Mouse (Mus musculus): ENCODE measurements around the gene Gm45521. TPM values are rescaled to one million over a fixed set of nuclear protein-coding genes. Genes with fewer than 3 reads are reported as not detected.
A peak's percentile ranks its signal among the peaks of the same experiment; 100 is the strongest.

The Gm45521 gene
- polyA plus RNA-seq, 1 experiment from 2014 or later: not detected

DNA sequence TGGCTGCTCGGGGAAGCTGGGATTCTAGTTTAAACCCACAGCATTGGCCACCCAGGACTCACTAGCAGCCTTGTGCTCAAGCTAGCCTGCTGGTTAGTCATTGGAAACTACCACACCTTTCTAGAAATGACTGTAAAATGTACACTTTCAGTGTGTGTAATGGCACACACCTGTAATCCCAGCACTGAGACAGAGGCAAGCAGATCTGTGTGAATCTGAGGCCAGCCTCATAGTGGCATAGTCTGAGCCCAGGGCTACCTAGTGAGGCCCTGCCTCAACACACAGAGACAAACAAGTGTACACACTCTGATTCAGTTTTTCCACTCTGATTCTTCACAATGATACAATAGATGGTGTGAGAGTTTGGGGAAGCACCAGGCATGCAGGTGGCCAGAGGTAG, 32.3 kb downstream of the Gm45521 start:
- H3K9ac ChIP-seq (replicated peaks): no peak overlapping the region
- no peak for DNase-seq
- TF ChIP-seq CTCF (IDR thresholded peaks at IDR 0.05; ENCODE audit: low read depth) (no peak), EP300 (IDR thresholded peaks at IDR 0.05; ENCODE audit: low read depth) (no peak)
- H3K27ac ChIP-seq (ENCODE audit: low read depth): no peak overlapping the region
- H3K4me2 ChIP-seq (ENCODE audit: low read depth, low read length): no peak overlapping the region
- no peaks in the 10 kb centered on the region for H3K36me3 ChIP-seq (replicated peaks; ENCODE audit: insufficient read depth, low read length)
- no peak for ATAC-seq
- H3K4me1 ChIP-seq (ENCODE audit: insufficient read depth): peaks cover 6% of the 10 kb centered on the region
- WGBS (ENCODE audit: insufficient replicate concordance): 67% methylated on average over 1 of the region's 1 CpGs
- no peaks in the 10 kb centered on the region for H3K9me3 ChIP-seq (ENCODE audit: low read length)
- H3K27me3 ChIP-seq (ENCODE audit: insufficient read depth, low read length): no peaks in the 10 kb centered on the region
- H3K4me3 ChIP-seq (ENCODE audit: low read depth, low read length): no peak overlapping the region

DNA sequence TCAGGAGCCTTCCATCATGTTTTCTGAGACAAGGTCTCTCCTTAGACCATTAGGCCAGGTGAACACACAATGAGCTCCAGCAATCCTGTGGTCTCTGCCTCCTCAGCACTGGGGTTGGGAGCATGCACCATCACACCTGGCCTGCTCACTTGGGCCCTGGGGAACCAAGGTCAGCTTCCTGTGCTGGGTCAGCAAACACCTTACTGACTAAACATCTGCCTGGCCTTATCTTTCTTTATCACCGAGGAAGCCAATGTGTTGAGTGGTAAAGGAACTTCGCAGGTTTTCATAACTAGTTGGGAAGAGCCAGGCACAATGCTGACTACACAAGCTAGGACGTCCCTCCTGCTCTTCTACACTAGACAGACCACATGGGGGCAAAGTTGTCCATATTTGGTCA, 32.9 kb downstream of the Gm45521 start:
- H3K4me2 ChIP-seq (ENCODE audit: low read depth, low read length): no peak overlapping the region
- no peak overlapping the region for H3K9ac ChIP-seq (replicated peaks)
- peaks cover 6% of the 10 kb centered on the region for H3K4me1 ChIP-seq (ENCODE audit: insufficient read depth)
- DNase-seq (no peak), ATAC-seq (no peak)
- H3K27me3 ChIP-seq (ENCODE audit: insufficient read depth, low read length): no peaks in the 10 kb centered on the region
- no peak overlapping the region for H3K4me3 ChIP-seq (ENCODE audit: low read depth, low read length)
- H3K9me3 ChIP-seq (ENCODE audit: low read length): no peaks in the 10 kb centered on the region
- 36% methylated on average over 3 of the region's 3 CpGs for WGBS (ENCODE audit: insufficient replicate concordance)
- H3K27ac ChIP-seq (ENCODE audit: low read depth): no peak overlapping the region
- H3K36me3 ChIP-seq (replicated peaks; ENCODE audit: insufficient read depth, low read length): no peaks in the 10 kb centered on the region
- TF ChIP-seq EP300 (IDR thresholded peaks at IDR 0.05; ENCODE audit: low read depth) (no peak), CTCF (IDR thresholded peaks at IDR 0.05; ENCODE audit: low read depth) (no peak)

DNA sequence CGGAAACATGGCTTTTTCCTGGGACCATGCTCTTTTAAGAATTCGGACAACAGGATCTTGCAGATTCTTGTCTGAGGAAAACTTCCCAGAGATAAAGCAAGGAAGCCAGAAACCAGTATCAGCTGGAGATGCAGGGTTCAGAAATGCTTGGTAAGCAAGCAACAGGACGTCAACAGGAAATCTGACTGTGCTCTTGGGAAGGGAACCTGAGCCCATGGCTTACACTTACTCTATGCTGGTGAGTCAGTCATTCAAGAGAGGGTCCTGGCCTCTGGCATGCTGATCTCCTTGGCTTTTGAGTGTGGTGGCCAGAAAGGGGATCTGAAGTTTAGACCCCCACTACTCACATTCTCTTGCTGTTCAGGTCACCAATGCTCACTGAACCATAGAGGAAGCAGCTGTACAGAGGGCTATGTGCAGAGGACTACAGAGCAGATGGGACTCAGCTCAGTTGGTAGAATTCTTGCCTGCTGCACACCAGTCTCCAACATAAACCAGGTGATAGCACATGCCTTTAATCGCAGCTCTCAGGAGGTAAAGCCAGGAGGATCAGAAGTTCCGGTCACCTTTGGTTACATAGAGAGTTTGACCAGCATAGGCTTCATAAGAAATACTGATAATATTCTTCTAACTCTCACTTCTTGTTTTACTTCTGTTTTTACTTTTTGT, 34.2 kb downstream of the Gm45521 start:
- H3K4me1 ChIP-seq (ENCODE audit: insufficient read depth): peaks cover 6% of the 10 kb centered on the region
- H3K9me3 ChIP-seq (ENCODE audit: low read length): no peaks in the 10 kb centered on the region
- no peak overlapping the region for H3K9ac ChIP-seq (replicated peaks)
- 68% methylated on average over 5 of the region's 5 CpGs for WGBS (ENCODE audit: insufficient replicate concordance)
- TF ChIP-seq CTCF (IDR thresholded peaks at IDR 0.05; ENCODE audit: low read depth) (no peak), EP300 (IDR thresholded peaks at IDR 0.05; ENCODE audit: low read depth) (peak; percentile 14; the same call in 1 of the 2 replicates)
- H3K4me3 ChIP-seq (ENCODE audit: low read depth, low read length): no peak overlapping the region
- DNase-seq (no peak), ATAC-seq (peak; percentile 40)
- H3K36me3 ChIP-seq (replicated peaks; ENCODE audit: insufficient read depth, low read length): no peaks in the 10 kb centered on the region
- no peak overlapping the region for H3K4me2 ChIP-seq (ENCODE audit: low read depth, low read length)
- H3K27ac ChIP-seq (ENCODE audit: low read depth): peak overlapping the region; percentile 75
- no peaks in the 10 kb centered on the region for H3K27me3 ChIP-seq (ENCODE audit: insufficient read depth, low read length)

DNA sequence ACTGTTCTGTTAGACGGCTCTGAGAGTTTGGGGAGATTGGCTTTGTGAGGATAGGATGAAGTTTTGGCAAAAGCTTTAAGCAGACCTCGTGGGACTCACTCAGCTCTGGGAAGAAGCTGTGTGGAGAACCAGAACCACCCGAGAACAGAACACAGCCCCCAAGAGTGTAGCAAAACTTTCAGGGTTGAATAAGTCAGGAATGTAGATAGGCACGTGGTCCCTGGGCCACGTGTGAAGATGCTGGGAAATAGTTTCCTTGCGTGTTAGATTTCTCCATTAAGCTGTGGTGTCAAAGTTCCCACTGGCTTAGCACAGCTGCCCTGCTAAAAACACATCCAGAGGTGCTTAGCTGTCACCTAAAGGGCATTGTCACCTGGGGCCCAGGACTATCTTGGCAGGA, 35.1 kb downstream of the Gm45521 start:
- Histone ChIP-seq H3K9ac (replicated peaks) (no peak overlapping the region), H3K4me3 (ENCODE audit: low read depth, low read length) (no peak overlapping the region), H3K4me2 (ENCODE audit: low read depth, low read length) (no peak overlapping the region), H3K4me1 (ENCODE audit: insufficient read depth) (peaks cover 6% of the 10 kb centered on the region), H3K27me3 (ENCODE audit: insufficient read depth, low read length) (no peaks in the 10 kb centered on the region), H3K36me3 (replicated peaks; ENCODE audit: insufficient read depth, low read length) (no peaks in the 10 kb centered on the region), H3K27ac (ENCODE audit: low read depth) (peak overlapping the region; percentile 75), H3K9me3 (ENCODE audit: low read length) (no peaks in the 10 kb centered on the region)
- no peak for TF ChIP-seq CTCF (IDR thresholded peaks at IDR 0.05; ENCODE audit: low read depth)
- no peak for DNase-seq
- no peak for ATAC-seq
- 60% methylated on average over 6 of the region's 6 CpGs for WGBS (ENCODE audit: insufficient replicate concordance)

DNA sequence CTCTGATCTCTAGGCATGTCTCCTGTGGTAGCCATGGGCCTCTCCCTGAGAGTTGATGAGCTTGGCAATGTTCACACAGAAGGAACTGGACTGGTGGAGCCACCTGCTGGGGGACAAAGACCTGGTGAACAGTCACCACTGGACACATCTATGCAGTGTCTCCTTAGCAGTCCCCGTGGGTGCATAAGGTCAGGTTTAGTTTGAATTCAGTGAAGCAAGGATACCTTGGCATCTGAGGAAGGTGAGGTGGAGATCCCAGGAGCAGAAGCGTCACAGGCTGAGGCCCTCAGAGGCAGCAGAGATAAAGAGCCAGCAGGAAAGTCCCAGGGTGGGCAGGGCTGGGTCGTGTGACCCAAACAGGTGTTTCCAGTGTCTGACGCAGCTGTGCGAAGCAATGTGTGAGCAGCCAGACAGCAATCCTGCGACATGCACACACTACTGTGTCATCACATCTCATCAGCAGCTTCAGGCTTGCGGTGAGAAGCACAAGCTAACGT, 37.2 kb downstream of the Gm45521 start, which contains the start of gene Dnase1l3:
Gene Dnase1l3, minus strand, starts transcription at position 303 of the 497 bp plus-strand sequence.
- Histone ChIP-seq H3K9me3 (ENCODE audit: low read length) (no peaks in the 10 kb centered on the region), H3K4me1 (ENCODE audit: insufficient read depth) (peaks cover 6% of the 10 kb centered on the region), H3K4me2 (ENCODE audit: low read depth, low read length) (0 out of 2 replicates have a peak within 1 kb of the TSS, but pooled peaks have one; percentile 26), H3K27me3 (ENCODE audit: insufficient read depth, low read length) (no peaks in the 10 kb centered on the region), H3K27ac (ENCODE audit: low read depth) (peak within 1 kb of the TSS; percentile 39; the same call in 1 of the 2 replicates), H3K9ac (replicated peaks) (no peak within 1 kb of the TSS; the same call in 1 of the 2 replicates), H3K4me3 (ENCODE audit: low read depth, low read length) (no peak within 1 kb of the TSS), H3K36me3 (replicated peaks; ENCODE audit: insufficient read depth, low read length) (no peaks in the 10 kb centered on the region)
- WGBS (ENCODE audit: insufficient replicate concordance): 43% methylated on average over 8 of the region's 8 CpGs
- peak; percentile 68 for DNase-seq
- TF ChIP-seq CTCF (IDR thresholded peaks at IDR 0.05; ENCODE audit: low read depth) (peak; percentile 79), EP300 (IDR thresholded peaks at IDR 0.05; ENCODE audit: low read depth) (no peak)
- ATAC-seq: peak; percentile 66

DNA sequence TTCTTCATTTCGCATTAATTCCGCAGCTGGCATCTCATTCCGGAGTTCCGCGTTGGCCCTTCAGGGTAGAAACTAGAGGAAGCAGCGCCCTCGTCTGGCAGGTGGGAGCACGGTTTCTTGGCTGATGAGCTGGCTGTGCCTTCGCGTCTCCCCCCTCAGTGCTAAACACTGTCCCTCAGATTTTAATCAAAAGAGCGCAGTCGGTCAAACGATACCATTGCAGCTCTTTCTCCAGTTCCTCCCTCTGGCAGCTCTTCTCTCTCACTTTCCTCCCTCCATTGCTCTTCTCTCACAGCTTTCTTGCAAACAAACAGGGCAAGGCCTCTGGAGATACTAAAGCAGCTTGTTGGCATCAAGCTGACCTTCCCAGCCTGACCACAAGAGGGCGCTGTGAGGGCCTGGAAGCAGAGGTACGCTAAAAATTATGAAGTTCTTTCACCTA, 40.2 kb downstream of the Gm45521 start:
- peak; percentile 55 for ATAC-seq
- WGBS (ENCODE audit: insufficient replicate concordance): 3% methylated on average over 15 of the region's 15 CpGs
- Histone ChIP-seq H3K27ac (ENCODE audit: low read depth) (no peak overlapping the region), H3K4me3 (ENCODE audit: low read depth, low read length) (0 out of 2 replicates have a peak overlapping the region, but pooled peaks have one; percentile 9), H3K27me3 (ENCODE audit: insufficient read depth, low read length) (peaks cover 6% of the 10 kb centered on the region; the same call in 1 of the 2 replicates), H3K9ac (replicated peaks) (no peak overlapping the region), H3K9me3 (ENCODE audit: low read length) (no peaks in the 10 kb centered on the region), H3K4me1 (ENCODE audit: insufficient read depth) (peaks cover under 1% of the 10 kb centered on the region), H3K36me3 (replicated peaks; ENCODE audit: insufficient read depth, low read length) (no peaks in the 10 kb centered on the region), H3K4me2 (ENCODE audit: low read depth, low read length) (peak overlapping the region; percentile 65)
- peak; percentile 88 for DNase-seq
- no peak for TF ChIP-seq EP300 (IDR thresholded peaks at IDR 0.05; ENCODE audit: low read depth)
- TF ChIP-seq CTCF (IDR thresholded peaks at IDR 0.05; ENCODE audit: low read depth): peak; percentile 83

Measured in liver, postnatal 0 days (tissue).